ENCODE assay signal across 8 mouse cellular contexts in genomic region chr2:57115181-57115863, GRCm38 (mm10). TPM values are rescaled to one million over a fixed set of nuclear protein-coding genes. Genes with fewer than 3 reads are reported as not detected.
DNase-seq lines count a peak whose midpoint lies in the region; ATAC-seq and TF ChIP-seq lines count a peak whose summit lies in the region.

No protein-coding gene starts in this region.

- H3K4me3 ChIP-seq in kidney, embryonic 14.5 days (ENCODE audit: low read length), result peak overlapping the region; percentile 73
- peak overlapping the region; percentile 78 for H3K4me3 ChIP-seq in forebrain, embryonic 16.5 days (replicated peaks; ENCODE audit: low read length)
- peak overlapping the region; percentile 68 for H3K4me3 ChIP-seq in liver, embryonic 14.5 days (ENCODE audit: insufficient read depth in 1 of 2, low read depth in 2 of 2, low read length in 2 of 2)
- peak overlapping the region; percentile 88 for H3K4me3 ChIP-seq in stomach, embryonic 16.5 days (replicated peaks; ENCODE audit: low read length)

- TF ChIP-seq EP300 in liver, embryonic 14.5 days (IDR thresholded peaks at IDR 0.05; ENCODE audit: low read depth), result no peak

- under 1% methylated on average over 25 of the region's 25 CpGs for whole genome bisulfite sequencing in kidney, embryonic 14.5 days
- whole genome bisulfite sequencing in forebrain, embryonic 16.5 days, result under 1% methylated on average over 25 of the region's 25 CpGs
- WGBS in liver, embryonic 14.5 days (ENCODE audit: insufficient replicate concordance), result under 1% methylated on average over 25 of the region's 25 CpGs
- WGBS in stomach, embryonic 16.5 days, result under 1% methylated on average over 25 of the region's 25 CpGs

- peak overlapping the region; percentile 99 for H3K4me2 ChIP-seq in kidney, embryonic 14.5 days (replicated peaks; ENCODE audit: low read depth, low read length)
- peak overlapping the region; percentile 100 for H3K4me2 ChIP-seq in forebrain, embryonic 16.5 days (ENCODE audit: low read length)
- H3K4me2 ChIP-seq in liver, embryonic 14.5 days (ENCODE audit: low read depth), result peak overlapping the region; percentile 91
- peak overlapping the region; percentile 96 for H3K4me2 ChIP-seq in stomach, embryonic 16.5 days (ENCODE audit: low read depth, low read length)

- H3K27ac ChIP-seq in kidney, embryonic 14.5 days (ENCODE audit: low read depth, low read length), result no peak overlapping the region
- H3K27ac ChIP-seq in forebrain, embryonic 16.5 days (ENCODE audit: low read length), result peak overlapping the region; percentile 41; the same call in 1 of the 2 replicates
- H3K27ac ChIP-seq in liver, embryonic 14.5 days, result no peak overlapping the region
- peak overlapping the region; percentile 91 for H3K27ac ChIP-seq in stomach, embryonic 16.5 days (ENCODE audit: low read length)

- peak overlapping the region; percentile 66 for H3K9ac ChIP-seq in kidney, embryonic 14.5 days (ENCODE audit: low read depth, low read length)
- H3K9ac ChIP-seq in forebrain, embryonic 16.5 days (replicated peaks; ENCODE audit: low read depth, low read length), result peak overlapping the region; percentile 52
- peak overlapping the region; percentile 38 for H3K9ac ChIP-seq in liver, embryonic 14.5 days (replicated peaks)
- peak overlapping the region; percentile 83 for H3K9ac ChIP-seq in stomach, embryonic 16.5 days (ENCODE audit: low read length)

- no peaks in the 10 kb centered on the region for H3K9me3 ChIP-seq in kidney, embryonic 14.5 days (ENCODE audit: control insufficient read depth, low read length)
- no peaks in the 10 kb centered on the region for H3K9me3 ChIP-seq in forebrain, embryonic 16.5 days (ENCODE audit: control insufficient read depth, low read length)
- H3K9me3 ChIP-seq in liver, embryonic 14.5 days (ENCODE audit: control insufficient read depth, low read length), result no peaks in the 10 kb centered on the region
- H3K9me3 ChIP-seq in stomach, embryonic 16.5 days (replicated peaks; ENCODE audit: control insufficient read depth, low read length), result no peaks in the 10 kb centered on the region

- H3K4me1 ChIP-seq in kidney, embryonic 14.5 days (ENCODE audit: control insufficient read depth, insufficient read depth, low read length), result peaks cover 7% of the 10 kb centered on the region; the same call in 1 of the 2 replicates
- peaks cover 35% of the 10 kb centered on the region for H3K4me1 ChIP-seq in forebrain, embryonic 16.5 days (replicated peaks; ENCODE audit: control insufficient read depth, insufficient read depth, low read length)
- peaks cover 4 to 5% of the 10 kb centered on the region in 2 experiments; a peak in 1 of 4 replicates for H3K4me1 ChIP-seq in liver, embryonic 14.5 days (replicated peaks; ENCODE audit: control insufficient read depth in 2 of 2, insufficient read depth in 2 of 2, low read length in 1 of 2)
- H3K4me1 ChIP-seq in stomach, embryonic 16.5 days (ENCODE audit: control insufficient read depth, insufficient read depth, low read length), result peaks cover 7% of the 10 kb centered on the region; the same call in 1 of the 2 replicates

- no peaks in the 10 kb centered on the region for H3K36me3 ChIP-seq in kidney, embryonic 14.5 days (ENCODE audit: control insufficient read depth, insufficient read depth, low read length)
- H3K36me3 ChIP-seq in forebrain, embryonic 16.5 days (ENCODE audit: control insufficient read depth, insufficient read depth), result no peaks in the 10 kb centered on the region
- H3K36me3 ChIP-seq in liver, embryonic 14.5 days (replicated peaks; ENCODE audit: control insufficient read depth, insufficient read depth, low read depth), result no peaks in the 10 kb centered on the region
- H3K36me3 ChIP-seq in stomach, embryonic 16.5 days (ENCODE audit: control insufficient read depth, insufficient read depth, low read length), result no peaks in the 10 kb centered on the region

- no peak for TF ChIP-seq CTCF in liver, embryonic 14.5 days (IDR thresholded peaks at IDR 0.05; ENCODE audit: low read depth)

- H3K27me3 ChIP-seq in kidney, embryonic 14.5 days (ENCODE audit: control insufficient read depth, insufficient read depth, low read length), result peaks cover 28% of the 10 kb centered on the region
- peaks cover 19% of the 10 kb centered on the region for H3K27me3 ChIP-seq in forebrain, embryonic 16.5 days (replicated peaks; ENCODE audit: control insufficient read depth, insufficient read depth, low read length)
- peaks cover 51% of the 10 kb centered on the region for H3K27me3 ChIP-seq in liver, embryonic 14.5 days (ENCODE audit: control insufficient read depth, insufficient read depth, low read length)
- peaks cover 28% of the 10 kb centered on the region for H3K27me3 ChIP-seq in stomach, embryonic 16.5 days (ENCODE audit: control insufficient read depth, insufficient read depth, low read length)

- no peak for DNase-seq in kidney, postnatal 14 days
- peak; percentile 34 for DNase-seq in R1 (ENCODE audit: low read depth, low spot score)
- no peak for DNase-seq in liver, embryonic 14.5 days (ENCODE audit: low read depth in 3 of 3, low spot score in 3 of 3)
- DNase-seq in layer of hippocampus, postnatal 10 days (ENCODE audit: low spot score in 2 of 2), result no peak
- DNase-seq in spleen, postnatal 36 days (ENCODE audit: low spot score in 2 of 2), result no peak

- ATAC-seq in kidney, embryonic 14.5 days (ENCODE audit: low FRiP score, low TSS enrichment), result no peak
- ATAC-seq in forebrain, embryonic 16.5 days, result peak; percentile 0; the same call in 1 of the 2 replicates
- ATAC-seq in liver, embryonic 14.5 days (ENCODE audit: insufficient read depth), result no peak
- ATAC-seq in stomach, embryonic 16.5 days (ENCODE audit: insufficient read depth, low FRiP score), result peak; percentile 7; the same call in 1 of the 2 replicates

RNA-seq across cellular contexts. Expression of gene Nr4a2, which starts 8.5 kb away (rescaled TPM):
- polyA plus RNA-seq in kidney, embryonic 14.5 days (2014; fragmentation: Nextera tagmentation; extraction: Ambion mirVana), result 3.3 and 5.4 TPM in 2 replicates
- polyA plus RNA-seq in forebrain, embryonic 16.5 days (2015; fragmentation: Nextera tagmentation; extraction: Ambion mirVana), result 25.9 and 28.5 TPM in 2 replicates
- polyA plus RNA-seq in liver, embryonic 14.5 days (2012; rRNA removed), result 0.23 and 0.28 TPM in 2 replicates
- polyA plus RNA-seq in liver, embryonic 14.5 days (2014; fragmentation: Nextera tagmentation; extraction: Ambion mirVana), result 0.22 and 0.29 TPM in 2 replicates
- 6.5 and 7.0 TPM in 2 replicates for polyA plus RNA-seq in stomach, embryonic 16.5 days (2015; fragmentation: Nextera tagmentation; extraction: Ambion mirVana)
- total RNA-seq in layer of hippocampus, postnatal 10 days (2021), result 10 to 100 TPM; 55.5 to 75.3 TPM

Comparison
In these comparisons a context has a peak if more than half of its experiments do, and no peak if none do; other contexts are left out.
1. ATAC-seq: peak in forebrain, embryonic 16.5 days (single experiment) and stomach, embryonic 16.5 days (single experiment); none in kidney, embryonic 14.5 days (single experiment) and liver, embryonic 14.5 days (single experiment).
2. H3K27ac ChIP-seq: peak in forebrain, embryonic 16.5 days (single experiment) and stomach, embryonic 16.5 days (single experiment); none in kidney, embryonic 14.5 days (single experiment) and liver, embryonic 14.5 days (single experiment).
3. Peak in every context shown above with its lines, with median percentiles within 50 percentile points of each other: H3K4me2 ChIP-seq, H3K4me3 ChIP-seq and H3K9ac ChIP-seq.